Mouse (Mus musculus): Measurements from ENCODE around the gene Clint1. TPM values are rescaled to one million over a fixed set of nuclear protein-coding genes. Genes with fewer than 3 reads are reported as not detected.

Clint1 gene
- 10 to 100 TPM; 46.1 to 49.2 TPM for total RNA-seq (2021)
- long read RNA-seq, experiment 1, transcript Clint1-201 (12 exons, 3,311 nt) = major isoform, 79 of 127 reads
- long read RNA-seq, experiment 1, transcript Clint1-202 (12 exons, 3,365 nt) = minor isoform, 32 of 127 reads
- long read RNA-seq, experiment 1, partial matches to known transcripts = 5 of 127 reads
- long read RNA-seq, experiment 1, other reads (novel, unspliced or antisense) = 11 of 127 reads
- long read RNA-seq, experiment 2, transcript Clint1-201 (12 exons, 3,311 nt) = major isoform, 64 of 110 reads
- long read RNA-seq, experiment 2, transcript Clint1-202 (12 exons, 3,365 nt) = minor isoform, 35 of 110 reads
- long read RNA-seq, experiment 2, partial matches to known transcripts = 3 of 110 reads
- long read RNA-seq, experiment 2, other reads (novel, unspliced or antisense) = 8 of 110 reads

DNA sequence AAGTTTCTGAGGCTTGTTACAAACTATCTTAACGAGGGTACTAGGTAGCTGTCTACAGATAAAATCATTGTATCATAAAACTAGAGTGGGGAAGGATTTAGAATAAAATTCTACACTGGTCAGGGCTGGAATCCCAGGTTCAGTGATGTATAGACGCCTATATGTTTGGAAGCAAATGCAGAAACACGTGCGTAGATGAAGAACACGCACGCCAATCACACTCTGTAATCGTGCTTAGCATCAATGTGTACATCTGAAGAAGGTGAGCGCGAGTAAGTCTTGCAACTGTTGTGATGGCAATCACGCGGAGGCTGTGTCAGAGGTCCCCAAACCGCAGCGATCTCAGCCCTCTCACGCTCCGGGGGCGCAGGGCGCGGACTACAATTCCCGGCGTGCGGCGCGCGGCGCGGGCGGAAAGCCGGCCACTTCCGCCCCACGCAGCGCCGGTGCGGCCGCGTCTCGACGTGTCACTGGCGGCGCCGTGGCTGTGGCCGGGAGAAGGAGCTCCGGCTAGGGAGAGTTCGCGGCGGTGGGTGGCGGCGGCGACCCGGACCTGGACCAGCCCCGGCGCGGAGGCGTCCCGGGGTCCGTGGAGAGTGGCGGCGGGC lies at the start of gene Clint1:
TSS of gene Clint1 (plus strand) at position 536 of the 608 bp plus-strand sequence.
- intact Hi-C loops (cut with DNase I) = no loop called here
- DNase-seq (ENCODE audit: low spot score in 2 of 2) = peak; percentile 60 to 81

GRCm38 (mm10) chr11:45804068-45804467 lies 47.8 kb upstream of the Clint1 start:
- intact Hi-C loops (cut with DNase I) = no loop called here
- DNase-seq (ENCODE audit: low spot score in 2 of 2) = no peak

- intact Hi-C loops (cut with DNase I) = no loop called here
- no peak for DNase-seq (ENCODE audit: low spot score in 2 of 2)
Measured at GRCm38 (mm10) chr11:45805312-45805772, 46.5 kb upstream of the Clint1 start.

DNA sequence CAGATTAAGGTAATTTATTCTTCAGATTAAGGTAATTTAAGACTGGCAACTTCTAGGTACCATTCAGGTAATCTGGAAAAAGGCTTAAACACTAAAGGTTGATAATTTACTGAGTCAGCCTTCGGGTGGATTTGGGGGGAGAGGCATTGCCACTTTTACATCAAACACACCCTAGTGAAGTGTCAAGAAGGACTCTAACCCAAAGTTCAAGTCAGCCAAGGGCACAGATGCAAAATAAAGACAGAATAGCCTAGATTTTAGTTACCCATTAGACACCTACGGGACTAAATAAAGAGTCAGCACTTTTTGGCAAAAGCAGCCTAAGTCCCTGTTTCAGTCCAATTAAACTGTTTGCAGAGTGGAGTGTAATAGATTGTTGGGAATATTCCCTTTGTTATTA lies 46.0 kb upstream of the Clint1 start:
- no peak for DNase-seq (ENCODE audit: low spot score in 2 of 2)
- intact Hi-C loops (cut with DNase I) = no loop called here

GRCm38 (mm10) chr11:45806264-45806663 lies 45.6 kb upstream of the Clint1 start:
- DNase-seq (ENCODE audit: low spot score in 2 of 2) = no peak
- intact Hi-C loops (cut with DNase I) = no loop called here

DNA sequence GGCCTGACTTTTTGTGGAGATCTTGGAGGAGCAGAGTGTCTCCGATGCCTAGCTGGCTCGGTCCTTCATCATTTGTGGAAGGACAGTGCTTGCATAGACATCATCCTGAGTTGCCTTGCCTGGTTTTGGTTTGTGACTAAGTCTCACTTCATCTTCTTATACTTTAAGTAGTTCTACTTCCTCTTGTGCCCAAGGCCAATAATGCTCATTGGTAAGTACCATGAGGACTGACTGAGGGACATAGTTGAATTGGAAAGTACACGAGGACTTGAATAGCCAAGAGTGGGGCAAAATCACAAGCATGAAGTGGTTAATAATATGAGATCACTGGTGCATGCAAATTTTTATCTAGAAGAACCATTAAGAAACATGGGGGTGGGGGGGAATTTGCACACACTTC lies 45.0 kb upstream of the Clint1 start:
- intact Hi-C loops (cut with DNase I) = no loop called here
- DNase-seq (ENCODE audit: low spot score in 2 of 2) = no peak

DNA sequence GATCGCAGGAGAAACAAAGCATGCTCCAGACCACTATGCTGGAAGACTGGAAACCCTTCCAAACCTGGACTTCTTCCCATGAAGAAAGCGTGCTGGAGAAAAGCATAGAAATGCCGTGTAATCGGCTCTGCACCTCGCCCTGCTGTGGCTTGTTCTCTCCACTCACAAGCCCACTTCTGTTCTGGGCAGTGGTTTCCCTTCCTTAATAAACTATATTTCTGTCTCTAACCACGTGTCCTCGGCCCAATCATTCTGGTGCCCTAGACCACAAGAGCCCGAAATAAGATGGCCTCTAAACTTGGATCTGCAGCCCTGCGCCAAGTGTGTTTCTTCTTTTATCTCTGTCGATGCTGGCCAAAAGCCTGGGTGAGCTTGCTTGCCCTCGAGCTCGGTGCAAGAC lies 44.0 kb upstream of the Clint1 start:
- intact Hi-C loops (cut with DNase I) = no loop called here
- no peak for DNase-seq (ENCODE audit: low spot score in 2 of 2)

GRCm38 (mm10) chr11:45809424-45809823 lies 42.4 kb upstream of the Clint1 start:
- intact Hi-C loops (cut with DNase I) = no loop called here
- DNase-seq (ENCODE audit: low spot score in 2 of 2) = no peak

DNA sequence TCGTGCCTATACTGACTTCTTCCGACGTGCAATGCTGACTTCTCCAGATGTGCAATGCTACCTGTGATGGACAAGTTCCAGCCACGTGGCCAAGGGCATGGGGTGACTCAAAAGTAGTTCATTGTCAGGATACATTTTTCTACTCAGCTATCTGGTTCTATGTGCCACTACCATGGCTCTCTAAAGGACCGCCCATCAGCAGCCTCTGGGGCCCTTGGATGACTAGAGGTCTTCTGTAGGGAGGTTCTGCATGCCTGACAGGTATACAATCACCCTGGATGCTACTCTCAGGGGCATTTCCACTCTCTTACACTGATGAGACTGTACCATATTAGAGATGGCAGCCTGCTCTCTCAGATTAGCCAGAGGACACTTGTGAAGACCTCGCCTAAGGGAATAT lies 41.8 kb upstream of the Clint1 start:
- DNase-seq (ENCODE audit: low spot score in 2 of 2) = no peak
- intact Hi-C loops (cut with DNase I) = no loop called here

DNA sequence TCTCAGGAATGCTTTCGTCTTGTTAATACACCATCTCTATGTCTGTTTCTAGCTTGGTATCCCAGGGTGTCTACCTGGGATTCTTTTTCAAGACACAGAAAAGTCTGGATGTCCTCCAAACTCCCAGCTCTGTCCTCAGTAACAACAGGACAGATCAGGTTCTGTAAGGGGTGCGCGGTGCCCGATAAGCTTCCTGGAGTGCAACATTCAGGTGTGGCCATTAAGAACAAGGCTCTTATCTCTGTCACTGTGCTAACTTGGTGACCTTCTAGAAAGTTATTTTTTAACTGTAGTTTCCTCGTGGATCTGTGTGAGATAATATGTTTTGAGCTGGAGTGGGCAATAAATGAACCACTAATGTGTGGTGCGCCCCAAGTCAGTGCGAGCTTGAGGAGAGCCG lies 41.0 kb upstream of the Clint1 start:
- intact Hi-C loops (cut with DNase I) = no loop called here
- no peak for DNase-seq (ENCODE audit: low spot score in 2 of 2)

DNA sequence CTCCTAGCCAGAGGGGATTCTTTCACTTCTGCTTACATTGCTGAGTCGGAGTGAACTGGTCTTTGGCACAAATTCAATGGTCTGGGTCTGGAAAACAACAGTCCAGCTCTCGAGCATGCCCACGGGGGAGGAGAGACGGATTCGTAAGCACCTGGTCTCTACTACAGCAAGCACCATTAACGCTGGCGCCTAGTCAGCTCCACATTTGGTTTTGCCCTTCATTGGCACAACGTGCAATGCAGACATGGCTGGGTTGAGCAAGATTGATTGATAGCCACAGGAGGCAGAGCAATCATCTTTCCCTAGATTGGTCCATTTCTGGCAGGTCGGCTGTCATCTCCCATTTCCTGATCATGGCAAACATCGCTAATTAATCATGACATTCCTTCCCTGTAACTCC lies 36.2 kb upstream of the Clint1 start:
- intact Hi-C loops (cut with DNase I) = no loop called here
- DNase-seq (ENCODE audit: low spot score in 2 of 2) = no peak

GRCm38 (mm10) chr11:45816712-45817111 lies 35.1 kb upstream of the Clint1 start:
- intact Hi-C loops (cut with DNase I) = no loop called here
- no peak for DNase-seq (ENCODE audit: low spot score in 2 of 2)

DNA sequence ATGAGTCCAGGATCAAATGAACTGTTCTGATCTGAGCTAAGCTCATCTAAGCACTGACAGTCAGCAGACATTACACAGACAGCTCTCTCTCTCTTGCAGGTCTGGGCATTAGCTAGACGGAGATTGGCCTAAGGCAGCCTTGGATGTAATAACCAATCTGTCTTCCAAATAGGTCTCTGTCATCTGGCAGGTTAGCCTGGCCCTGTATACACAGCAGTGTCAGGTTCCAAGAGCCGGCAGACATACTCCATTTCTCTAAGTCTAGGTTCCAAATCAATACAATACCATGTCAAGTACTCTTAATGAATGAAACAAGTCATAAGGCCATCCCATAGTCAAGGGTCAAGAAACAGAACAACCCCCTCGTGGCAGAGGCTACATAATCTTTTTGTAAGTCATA lies 33.9 kb upstream of the Clint1 start:
- intact Hi-C loops (cut with DNase I) = no loop called here
- no peak for DNase-seq (ENCODE audit: low spot score in 2 of 2)

DNA sequence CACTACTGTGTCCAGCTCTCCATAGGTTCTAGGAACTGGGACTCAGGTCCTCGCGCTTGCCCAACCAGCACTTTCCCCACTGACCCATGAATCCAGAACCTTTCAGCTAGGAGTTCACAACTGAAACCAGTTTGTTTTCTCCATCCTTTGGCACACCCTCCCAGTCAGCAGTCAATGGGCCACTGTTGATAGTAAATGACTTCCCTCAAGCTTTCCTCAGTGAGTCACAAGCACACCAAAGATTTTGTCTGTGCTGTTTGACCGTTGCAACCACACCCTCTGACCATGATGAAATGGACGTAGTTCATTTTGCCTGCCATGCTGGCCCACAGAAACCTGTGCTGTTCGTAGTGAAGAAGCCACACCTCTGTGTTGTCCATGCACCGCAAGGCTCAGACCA lies 30.9 kb upstream of the Clint1 start:
- intact Hi-C loops (cut with DNase I) = no loop called here
- no peak for DNase-seq (ENCODE audit: low spot score in 2 of 2)

GRCm38 (mm10) chr11:45830112-45830511 lies 21.7 kb upstream of the Clint1 start:
- intact Hi-C loops (cut with DNase I) = no loop called here
- no peak for DNase-seq (ENCODE audit: low spot score in 2 of 2)

- intact Hi-C loops (cut with DNase I) = no loop called here
- DNase-seq (ENCODE audit: low spot score in 2 of 2) = peak in 1 of 2 experiments; percentile 14
Measured at GRCm38 (mm10) chr11:45830743-45831310, 21.0 kb upstream of the Clint1 start.

- no peak for DNase-seq (ENCODE audit: low spot score in 2 of 2)
- intact Hi-C loops (cut with DNase I) = no loop called here
Measured at GRCm38 (mm10) chr11:45831476-45832143, 20.2 kb upstream of the Clint1 start.

DNA sequence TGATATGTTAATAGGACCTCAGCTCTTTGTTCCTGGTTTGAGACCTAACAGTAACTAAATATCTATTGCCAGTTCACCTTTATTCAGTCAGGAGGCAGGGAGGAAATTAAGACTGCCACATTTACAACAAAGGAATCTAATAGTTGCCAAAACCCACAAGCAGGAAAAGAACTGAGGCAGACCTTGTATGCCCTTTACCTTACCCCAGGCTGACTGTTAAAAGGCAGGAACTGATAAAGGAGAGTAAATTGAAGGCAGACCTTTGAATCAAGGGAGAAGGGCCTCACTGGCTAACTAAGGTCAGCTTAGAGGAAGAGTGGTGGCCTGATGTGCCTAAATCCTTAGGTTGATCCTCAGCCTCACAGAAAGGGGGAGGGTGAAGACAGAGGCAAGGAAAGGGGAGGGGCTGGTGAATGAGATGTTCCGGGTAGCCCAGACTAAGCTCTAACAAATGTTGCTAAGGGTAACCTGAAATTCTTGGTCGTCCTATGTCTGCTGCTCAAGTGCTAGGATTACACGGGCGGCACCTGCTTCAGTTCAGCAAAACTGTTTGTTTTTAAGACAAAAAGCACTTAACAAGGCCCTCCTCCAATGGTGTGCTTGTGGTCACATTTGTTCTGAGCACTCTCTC lies 16.1 kb upstream of the Clint1 start:
- intact Hi-C loops (cut with DNase I) = no loop called here
- DNase-seq (ENCODE audit: low spot score in 2 of 2) = no peak

DNA sequence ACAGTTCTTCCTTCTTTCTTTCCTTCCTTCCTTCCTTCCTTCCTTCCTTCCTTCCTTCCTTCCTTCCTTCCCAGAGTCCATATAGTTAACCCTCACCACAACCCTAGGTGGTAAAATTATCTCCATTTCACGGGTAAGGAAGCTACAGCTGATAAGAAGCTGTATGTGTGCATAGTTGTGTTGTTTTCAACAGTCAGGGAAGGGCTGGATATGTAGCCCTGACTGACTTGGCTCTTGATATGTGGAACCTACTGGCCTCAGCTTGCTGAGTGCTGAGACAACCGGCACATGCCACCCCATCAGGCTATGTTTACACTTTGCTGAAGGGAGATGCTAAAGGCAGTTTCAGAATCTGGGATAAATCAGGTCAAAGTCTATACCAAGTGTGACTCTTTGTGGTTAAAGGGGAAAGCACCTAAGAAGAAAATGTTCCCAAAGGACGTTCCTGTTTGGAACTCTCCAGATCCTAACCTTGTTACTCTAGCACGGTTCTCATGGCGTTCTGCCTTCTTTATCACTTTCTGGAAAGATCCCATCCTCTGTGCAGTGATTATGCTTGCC lies 14.5 kb upstream of the Clint1 start:
- intact Hi-C loops (cut with DNase I) = no loop called here
- no peak for DNase-seq (ENCODE audit: low spot score in 2 of 2)

Data from left cerebral cortex, postnatal 14 days (tissue).